Mouse (Mus musculus) adrenal gland, postnatal 25 days (tissue): ENCODE measurements around the gene Zfp423. TPM values are rescaled to one million over a fixed set of nuclear protein-coding genes. Genes with fewer than 3 reads are reported as not detected.

Experiments
- DNase-seq: peaks from one replicate; pipeline ENCODE4 v3.0.0; 2021; ENCODE audit warnings: mixed read lengths
- total RNA-seq: library from RNA; stranded (reverse); gene quantifications from 2 replicates; pipeline ENCODE4 v1.2.3, GENCODE M21; 2021

Gene Zfp423
- total RNA-seq, 1 experiment from 2014 or later, result 17.5 TPM

GRCm38 (mm10) chr8:87663349-87664216, 295.8 kb downstream of the Zfp423 start:
- peak; percentile 77 for DNase-seq

- DNase-seq, result no peak
Measured at GRCm38 (mm10) chr8:87662811-87663341, 296.5 kb downstream of the Zfp423 start.

GRCm38 (mm10) chr8:87662307-87662771, 297.1 kb downstream of the Zfp423 start:
- DNase-seq, result no peak

GRCm38 (mm10) chr8:87660916-87661910, 298.2 kb downstream of the Zfp423 start:
- DNase-seq, result no peak

GRCm38 (mm10) chr8:87660029-87660915, 299.1 kb downstream of the Zfp423 start:
- DNase-seq, result no peak

- DNase-seq, result no peak
Measured at GRCm38 (mm10) chr8:87657488-87657887, 301.9 kb downstream of the Zfp423 start.

GRCm38 (mm10) chr8:87656484-87657230, 302.7 kb downstream of the Zfp423 start:
- peak; percentile 80 for DNase-seq

- no peak for DNase-seq
Measured at GRCm38 (mm10) chr8:87655946-87656345, 303.4 kb downstream of the Zfp423 start.

- no peak for DNase-seq
Measured at GRCm38 (mm10) chr8:87647781-87648180, 311.6 kb downstream of the Zfp423 start.

GRCm38 (mm10) chr8:87645829-87646483, 313.4 kb downstream of the Zfp423 start:
- DNase-seq, result no peak

GRCm38 (mm10) chr8:87645371-87645770, 314.0 kb downstream of the Zfp423 start:
- DNase-seq, result peak; percentile 21

- DNase-seq, result no peak
Measured at GRCm38 (mm10) chr8:87640930-87641329, 318.5 kb downstream of the Zfp423 start.

- no peak for DNase-seq
Measured at GRCm38 (mm10) chr8:87636226-87636742, 323.1 kb downstream of the Zfp423 start.

- no peak for DNase-seq
Measured at GRCm38 (mm10) chr8:87631776-87632175, 327.6 kb downstream of the Zfp423 start.

GRCm38 (mm10) chr8:87629656-87630055, 329.7 kb downstream of the Zfp423 start:
- DNase-seq, result no peak

- no peak for DNase-seq
Measured at GRCm38 (mm10) chr8:87621181-87621580, 338.2 kb downstream of the Zfp423 start.

- no peak for DNase-seq
Measured at GRCm38 (mm10) chr8:87620225-87620624, 339.2 kb downstream of the Zfp423 start.

GRCm38 (mm10) chr8:87619529-87619928, 339.9 kb downstream of the Zfp423 start:
- DNase-seq, result no peak

- peak; percentile 52 for DNase-seq
Measured at GRCm38 (mm10) chr8:87619118-87619517, 340.3 kb downstream of the Zfp423 start.

GRCm38 (mm10) chr8:87613701-87614100, 345.7 kb downstream of the Zfp423 start:
- no peak for DNase-seq
